Mouse (Mus musculus) intestine, embryonic 15.5 days (tissue): ENCODE measurements at regions not wholly inside any gene's neighbourhood (a gene's known extent, or its start where the extent isn't known, plus 50 kb on each side); places are given as distances from the start of the nearest gene placed in this dataset.

Experiments
- ATAC-seq: fragments of 200-750 bp; cut with Nextera tagmentation; 2 replicates; pipeline ENCODE4 v1.8.0; 2017; ENCODE audit warnings: moderate TSS enrichment, moderate library complexity
- H3K27ac ChIP-seq: fragments of 300-500 bp; sonication (generic); 2 replicates; pipeline ENCODE4 v1.5.1; 2015; ENCODE audit warnings: mild to moderate bottlenecking, inconsistent platforms
- H3K27me3 ChIP-seq: fragments of 300-500 bp; sonication (generic); replicated peaks from 2 replicates; pipeline ENCODE4 v1.6.1; 2015; ENCODE audit warnings: inconsistent platforms
- H3K36me3 ChIP-seq: fragments of 300-500 bp; sonication (generic); 2 replicates; pipeline ENCODE4 v1.6.1; 2015; ENCODE audit warnings: inconsistent platforms
- H3K4me1 ChIP-seq: fragments of 300-500 bp; sonication (generic); replicated peaks from 2 replicates; pipeline ENCODE4 v1.6.1; 2015; ENCODE audit warnings: inconsistent platforms
- H3K4me2 ChIP-seq: fragments of 300-500 bp; sonication (generic); replicated peaks from 2 replicates; pipeline ENCODE4 v1.6.1; 2015; ENCODE audit warnings: mild to moderate bottlenecking, inconsistent platforms
- H3K4me3 ChIP-seq: fragments of 300-500 bp; sonication (generic); replicated peaks from 2 replicates; pipeline ENCODE4 v1.5.1; 2015; ENCODE audit warnings: inconsistent platforms
- H3K9ac ChIP-seq: fragments of 300-500 bp; sonication (generic); 2 replicates; pipeline ENCODE4 v1.6.1; 2015; ENCODE audit warnings: inconsistent platforms
- H3K9me3 ChIP-seq: fragments of 300-500 bp; sonication (generic); 2 replicates; pipeline ENCODE4 v1.6.1; 2016; ENCODE audit warnings: inconsistent platforms
- WGBS: fragments of 180-500 bp; shearing (Covaris S2); methylation state at CpG from one replicate; pipeline ENCODE4 v1.1.7; 2015; 5-methylcytosine and 5-hydroxymethylcytosine counted together

- Histone ChIP-seq H3K36me3 (no peaks in the 10 kb centered on the region), H3K4me1 (no peaks in the 10 kb centered on the region; the same call in 1 of the 2 replicates), H3K27ac (no peak overlapping the region), H3K4me3 (no peak overlapping the region), H3K9me3 (no peaks in the 10 kb centered on the region), H3K27me3 (no peaks in the 10 kb centered on the region), H3K9ac (no peak overlapping the region), H3K4me2 (no peak overlapping the region)
- WGBS: 88% methylated on average over 4 of the region's 4 CpGs
- no peak for ATAC-seq
Measured at GRCm38 (mm10) chr4:84198176-84198575, 476.9 kb downstream of the Bnc2 start.

GRCm38 (mm10) chr4:84199181-84199656 lies 475.9 kb downstream of the Bnc2 start:
- Histone ChIP-seq H3K27ac (no peak overlapping the region), H3K27me3 (no peaks in the 10 kb centered on the region), H3K4me2 (no peak overlapping the region), H3K36me3 (no peaks in the 10 kb centered on the region), H3K4me1 (no peaks in the 10 kb centered on the region; the same call in 1 of the 2 replicates), H3K4me3 (no peak overlapping the region), H3K9me3 (no peaks in the 10 kb centered on the region), H3K9ac (no peak overlapping the region)
- ATAC-seq: 0 out of 2 replicates have a peak, but pooled peaks have one; percentile 26
- WGBS: 50% methylated on average over 9 of the region's 9 CpGs

GRCm38 (mm10) chr4:84201001-84201400 lies 474.1 kb downstream of the Bnc2 start:
- no peaks in the 10 kb centered on the region; the same call in 1 of the 2 replicates for H3K4me1 ChIP-seq
- WGBS: 58% methylated on average over 3 of the region's 3 CpGs
- H3K9ac ChIP-seq: no peak overlapping the region
- H3K4me3 ChIP-seq: no peak overlapping the region
- no peaks in the 10 kb centered on the region for H3K27me3 ChIP-seq
- H3K4me2 ChIP-seq: no peak overlapping the region
- no peaks in the 10 kb centered on the region for H3K36me3 ChIP-seq
- no peak overlapping the region for H3K27ac ChIP-seq
- no peaks in the 10 kb centered on the region for H3K9me3 ChIP-seq
- ATAC-seq: no peak

- Histone ChIP-seq H3K36me3 (no peaks in the 10 kb centered on the region), H3K4me2 (no peak overlapping the region), H3K27me3 (no peaks in the 10 kb centered on the region), H3K27ac (no peak overlapping the region), H3K4me1 (no peaks in the 10 kb centered on the region; the same call in 1 of the 2 replicates), H3K4me3 (no peak overlapping the region), H3K9me3 (no peaks in the 10 kb centered on the region), H3K9ac (no peak overlapping the region)
- WGBS: 44% methylated on average over 2 of the region's 2 CpGs
- ATAC-seq: peak; percentile 41; the same call in 1 of the 2 replicates
Measured at GRCm38 (mm10) chr4:84202231-84202630, 472.8 kb downstream of the Bnc2 start.

GRCm38 (mm10) chr4:84203680-84204079 lies 471.4 kb downstream of the Bnc2 start:
- Histone ChIP-seq H3K4me3 (no peak overlapping the region), H3K4me2 (no peak overlapping the region), H3K36me3 (no peaks in the 10 kb centered on the region), H3K27me3 (no peaks in the 10 kb centered on the region), H3K9ac (no peak overlapping the region), H3K27ac (no peak overlapping the region), H3K9me3 (no peaks in the 10 kb centered on the region), H3K4me1 (no peaks in the 10 kb centered on the region; the same call in 1 of the 2 replicates)
- 45% methylated on average over 1 of the region's 1 CpGs for WGBS
- ATAC-seq: no peak

GRCm38 (mm10) chr4:84204777-84205176 lies 470.3 kb downstream of the Bnc2 start:
- Histone ChIP-seq H3K4me1 (no peaks in the 10 kb centered on the region; the same call in 1 of the 2 replicates), H3K27me3 (no peaks in the 10 kb centered on the region), H3K4me3 (no peak overlapping the region), H3K4me2 (no peak overlapping the region), H3K27ac (no peak overlapping the region), H3K9me3 (no peaks in the 10 kb centered on the region), H3K36me3 (no peaks in the 10 kb centered on the region), H3K9ac (no peak overlapping the region)
- 0 out of 2 replicates have a peak, but pooled peaks have one; percentile 51 for ATAC-seq

- ATAC-seq: no peak
- no peaks in the 10 kb centered on the region for H3K27me3 ChIP-seq
- H3K36me3 ChIP-seq: no peaks in the 10 kb centered on the region
- no peak overlapping the region for H3K27ac ChIP-seq
- H3K9me3 ChIP-seq: no peaks in the 10 kb centered on the region
- no peak overlapping the region for H3K4me2 ChIP-seq
- H3K9ac ChIP-seq: no peak overlapping the region
- WGBS: 70% methylated on average over 1 of the region's 1 CpGs
- H3K4me3 ChIP-seq: no peak overlapping the region
- H3K4me1 ChIP-seq: no peaks in the 10 kb centered on the region; the same call in 1 of the 2 replicates
Measured at GRCm38 (mm10) chr4:84208175-84208574, 466.9 kb downstream of the Bnc2 start.

- Histone ChIP-seq H3K9ac (no peak overlapping the region), H3K4me2 (no peak overlapping the region), H3K4me1 (no peaks in the 10 kb centered on the region), H3K36me3 (no peaks in the 10 kb centered on the region), H3K27ac (no peak overlapping the region), H3K27me3 (no peaks in the 10 kb centered on the region), H3K4me3 (no peak overlapping the region), H3K9me3 (no peaks in the 10 kb centered on the region)
- WGBS: 83% methylated on average over 2 of the region's 2 CpGs
- no peak for ATAC-seq
Measured at GRCm38 (mm10) chr4:84209538-84209937, 465.5 kb downstream of the Bnc2 start.

- Histone ChIP-seq H3K4me1 (no peaks in the 10 kb centered on the region), H3K27me3 (no peaks in the 10 kb centered on the region), H3K4me3 (no peak overlapping the region), H3K9me3 (no peaks in the 10 kb centered on the region), H3K27ac (no peak overlapping the region), H3K9ac (no peak overlapping the region), H3K4me2 (no peak overlapping the region), H3K36me3 (no peaks in the 10 kb centered on the region)
- ATAC-seq: no peak
- 77% methylated on average over 11 of the region's 11 CpGs for WGBS
Measured at GRCm38 (mm10) chr4:84211311-84211875, 463.7 kb downstream of the Bnc2 start.

GRCm38 (mm10) chr4:84212004-84212403 lies 463.1 kb downstream of the Bnc2 start:
- Histone ChIP-seq H3K27me3 (no peaks in the 10 kb centered on the region), H3K4me1 (no peaks in the 10 kb centered on the region), H3K4me2 (no peak overlapping the region), H3K27ac (no peak overlapping the region), H3K36me3 (no peaks in the 10 kb centered on the region), H3K9me3 (no peaks in the 10 kb centered on the region), H3K4me3 (no peak overlapping the region), H3K9ac (no peak overlapping the region)
- ATAC-seq: no peak
- 74% methylated on average over 6 of the region's 6 CpGs for WGBS

- Histone ChIP-seq H3K4me3 (no peak overlapping the region), H3K36me3 (no peaks in the 10 kb centered on the region), H3K4me2 (no peak overlapping the region), H3K9ac (no peak overlapping the region), H3K27me3 (no peaks in the 10 kb centered on the region), H3K4me1 (no peaks in the 10 kb centered on the region), H3K9me3 (no peaks in the 10 kb centered on the region), H3K27ac (no peak overlapping the region)
- 67% methylated on average over 8 of the region's 8 CpGs for WGBS
- no peak for ATAC-seq
Measured at GRCm38 (mm10) chr4:84214523-84214922, 460.6 kb downstream of the Bnc2 start.

GRCm38 (mm10) chr4:84218961-84219360 lies 456.1 kb downstream of the Bnc2 start:
- H3K4me2 ChIP-seq: no peak overlapping the region
- H3K4me1 ChIP-seq: no peaks in the 10 kb centered on the region
- H3K4me3 ChIP-seq: no peak overlapping the region
- WGBS: 81% methylated on average over 4 of the region's 4 CpGs
- no peak overlapping the region for H3K9ac ChIP-seq
- H3K36me3 ChIP-seq: no peaks in the 10 kb centered on the region
- no peaks in the 10 kb centered on the region for H3K27me3 ChIP-seq
- ATAC-seq: no peak
- H3K27ac ChIP-seq: no peak overlapping the region
- no peaks in the 10 kb centered on the region for H3K9me3 ChIP-seq

GRCm38 (mm10) chr4:84222057-84222717 lies 452.9 kb downstream of the Bnc2 start:
- Histone ChIP-seq H3K4me1 (no peaks in the 10 kb centered on the region), H3K9me3 (no peaks in the 10 kb centered on the region), H3K9ac (no peak overlapping the region), H3K36me3 (no peaks in the 10 kb centered on the region), H3K27me3 (no peaks in the 10 kb centered on the region), H3K27ac (no peak overlapping the region), H3K4me2 (no peak overlapping the region), H3K4me3 (no peak overlapping the region)
- ATAC-seq: peak; percentile 82
- 69% methylated on average over 4 of the region's 4 CpGs for WGBS
